Mouse (Mus musculus): ENCODE data around the gene Arhgap22. TPM values are rescaled to one million over a fixed set of nuclear protein-coding genes. Genes with fewer than 3 reads are reported as not detected.

The Arhgap22 gene
- total and polyA plus RNA-seq, 3 experiments: 0.17 to 0.39 (median 0.29) TPM

GRCm38 (mm10) chr14:33244946-33245345, 31.1 kb downstream of the Arhgap22 start:
- Histone ChIP-seq H3K27me3 (replicated peaks) (peaks cover 13% of the 10 kb centered on the region), H3K4me1 (ENCODE audit: control insufficient read depth in 1 of 2, insufficient read depth in 2 of 2) (peaks cover 0 to 15% of the 10 kb centered on the region in 2 experiments; a peak in 2 of 4 replicates), H3K9ac (ENCODE audit: insufficient read depth, low read depth) (no peak overlapping the region), H3K27ac (ENCODE audit: insufficient read depth, low read depth) (no peak overlapping the region), H3K79me2 (replicated peaks; ENCODE audit: control insufficient read depth, extremely low read depth, insufficient read depth, poor library complexity, severe bottlenecking) (no peaks in the 10 kb centered on the region), H3K9me3 (replicated peaks; ENCODE audit: low read length) (peaks cover 7% of the 10 kb centered on the region), H3K4me3 (replicated peaks in 1 of 3; ENCODE audit: low read depth in 2 of 3, low read length in 2 of 3, poor library complexity in 1 of 3) (no peak overlapping the region), H3K4me2 (ENCODE audit: insufficient read depth, low read depth, poor library complexity, severe bottlenecking) (no peak overlapping the region), H3K36me3 (replicated peaks in 1 of 2; ENCODE audit: control insufficient read depth in 1 of 2, insufficient read depth in 1 of 2, low read length in 1 of 2) (no peaks in the 10 kb centered on the region)
- dilution Hi-C loops (cut with MboI; ENCODE audit: extremely low pct_ligation_motif_present, extremely low pct_unique_long_range_greater_than_20kb, low sequenced_read_pairs) (no loop called here), in situ Hi-C loops (cut with MboI; ENCODE audit: low pct_ligation_motif_present, low pct_unique_long_range_greater_than_20kb, low sequenced_read_pairs) (no loop called here)
- DNase-seq (ENCODE audit: extremely low read depth): no peak
- TF ChIP-seq HCFC1 (IDR thresholded peaks at IDR 0.05; ENCODE audit: low read depth, low read length) (no peak), POLR2A (IDR thresholded peaks at IDR 0.05; ENCODE audit: low read depth, low read length) (no peak), MYC (IDR thresholded peaks at IDR 0.05; ENCODE audit: low read depth, low read length) (no peak), MAZ (IDR thresholded peaks at IDR 0.05; ENCODE audit: low read depth, low read length) (no peak), RAD21 (IDR thresholded peaks at IDR 0.05; ENCODE audit: low read depth, low read length) (no peak), RCOR1 (conservative IDR thresholded peaks at IDR 0.05; ENCODE audit: low read depth, low read length) (no peak), ETS1 (conservative IDR thresholded peaks at IDR 0.05; ENCODE audit: low read depth, low read length) (no peak), UBTF (IDR thresholded peaks at IDR 0.05; ENCODE audit: low read depth, low read length) (no peak), ELF1 (IDR thresholded peaks at IDR 0.05; ENCODE audit: low read depth, low read length) (no peak)

- Histone ChIP-seq H3K4me2 (ENCODE audit: insufficient read depth, low read depth, poor library complexity, severe bottlenecking) (no peak overlapping the region), H3K27ac (ENCODE audit: insufficient read depth, low read depth) (no peak overlapping the region), H3K27me3 (replicated peaks) (peaks cover 11% of the 10 kb centered on the region), H3K4me1 (ENCODE audit: control insufficient read depth in 1 of 2, insufficient read depth in 2 of 2) (peaks cover 0 to 3% of the 10 kb centered on the region in 2 experiments; a peak in 1 of 4 replicates), H3K9me3 (replicated peaks; ENCODE audit: low read length) (peaks cover 7% of the 10 kb centered on the region), H3K9ac (ENCODE audit: insufficient read depth, low read depth) (no peak overlapping the region), H3K36me3 (replicated peaks in 1 of 2; ENCODE audit: control insufficient read depth in 1 of 2, insufficient read depth in 1 of 2, low read length in 1 of 2) (no peaks in the 10 kb centered on the region), H3K79me2 (replicated peaks; ENCODE audit: control insufficient read depth, extremely low read depth, insufficient read depth, poor library complexity, severe bottlenecking) (no peaks in the 10 kb centered on the region), H3K4me3 (replicated peaks in 1 of 3; ENCODE audit: low read depth in 2 of 3, low read length in 2 of 3, poor library complexity in 1 of 3) (no peak overlapping the region)
- no peak for DNase-seq (ENCODE audit: extremely low read depth)
- in situ Hi-C loops (cut with MboI; ENCODE audit: low pct_ligation_motif_present, low pct_unique_long_range_greater_than_20kb, low sequenced_read_pairs) (no loop called here), dilution Hi-C loops (cut with MboI; ENCODE audit: extremely low pct_ligation_motif_present, extremely low pct_unique_long_range_greater_than_20kb, low sequenced_read_pairs) (no loop called here)
- TF ChIP-seq MAFK (IDR thresholded peaks at IDR 0.05; ENCODE audit: insufficient replicate concordance, low read length): no peak
- TF ChIP-seq ETS1 (conservative IDR thresholded peaks at IDR 0.05; ENCODE audit: low read depth, low read length): no peak
- no peak for TF ChIP-seq PAX5 (IDR thresholded peaks at IDR 0.05; ENCODE audit: low read length)
- TF ChIP-seq CHD1 (IDR thresholded peaks at IDR 0.05; ENCODE audit: low read depth, low read length): no peak
- no peak for TF ChIP-seq BHLHE40 (IDR thresholded peaks at IDR 0.05; ENCODE audit: low read depth, low read length)
- no peak for TF ChIP-seq UBTF (IDR thresholded peaks at IDR 0.05; ENCODE audit: low read depth, low read length)
- TF ChIP-seq IRF4 (IDR thresholded peaks at IDR 0.05; ENCODE audit: low read depth, low read length): no peak
- peak; percentile 70 for TF ChIP-seq SMC3 (IDR thresholded peaks at IDR 0.05; ENCODE audit: low read depth, low read length)
- no peak for TF ChIP-seq JUN (IDR thresholded peaks at IDR 0.05; ENCODE audit: insufficient read depth, low read depth, low read length)
- no peak for TF ChIP-seq MEF2A (IDR thresholded peaks at IDR 0.05; ENCODE audit: borderline replicate concordance, low read depth, low read length)
- TF ChIP-seq MYC (IDR thresholded peaks at IDR 0.05; ENCODE audit: low read depth, low read length): no peak
- no peak for TF ChIP-seq TCF12 (IDR thresholded peaks at IDR 0.05; ENCODE audit: low read depth, low read length)
- no peak for TF ChIP-seq ELF1 (IDR thresholded peaks at IDR 0.05; ENCODE audit: low read depth, low read length)
- TF ChIP-seq SIN3A (IDR thresholded peaks at IDR 0.05; ENCODE audit: low read length): no peak
- no peak for TF ChIP-seq HCFC1 (IDR thresholded peaks at IDR 0.05; ENCODE audit: low read depth, low read length)
- peak; percentile 34 for TF ChIP-seq RAD21 (IDR thresholded peaks at IDR 0.05; ENCODE audit: low read depth, low read length)
- TF ChIP-seq USF2 (conservative IDR thresholded peaks at IDR 0.05; ENCODE audit: low read depth, low read length): no peak
- no peak for TF ChIP-seq ZKSCAN1 (IDR thresholded peaks at IDR 0.05; ENCODE audit: borderline replicate concordance, low read depth, low read length)
- TF ChIP-seq EP300 (IDR thresholded peaks at IDR 0.05; ENCODE audit: low read length): no peak
- no peak for TF ChIP-seq CHD2 (IDR thresholded peaks at IDR 0.05; ENCODE audit: low read length)
- peak; percentile 31 to 70; a peak in 3 of 4 replicates for TF ChIP-seq CTCF (conservative IDR thresholded peaks at IDR 0.05 in 1 of 2, IDR thresholded peaks at IDR 0.05 in 1 of 2; ENCODE audit: low read depth in 2 of 2, low read length in 2 of 2)
- no peak for TF ChIP-seq POLR2AphosphoS2 (IDR thresholded peaks at IDR 0.05; ENCODE audit: low read depth, low read length)
- no peak for TF ChIP-seq JUND (conservative IDR thresholded peaks at IDR 0.05; ENCODE audit: low read depth, low read length)
- TF ChIP-seq ZC3H11A (IDR thresholded peaks at IDR 0.05; ENCODE audit: low read depth, low read length): no peak
- no peak for TF ChIP-seq MXI1 (IDR thresholded peaks at IDR 0.05; ENCODE audit: low read depth, low read length)
- no peak for TF ChIP-seq GABPA (IDR thresholded peaks at IDR 0.05; ENCODE audit: insufficient replicate concordance, low read depth, low read length)
- TF ChIP-seq ZNF384 (IDR thresholded peaks at IDR 0.05; ENCODE audit: low read depth, low read length): no peak
These were observed 32.6 kb downstream of the Arhgap22 start for GRCm38 (mm10) chr14:33246476-33246875.

Data from CH12.LX (cell line).